ENCODE assay signal across 8 mouse cellular contexts in genomic region chr1:138856101-138856950, GRCm38 (mm10). TPM values are rescaled to one million over a fixed set of nuclear protein-coding genes. Genes with fewer than 3 reads are reported as not detected.
DNase-seq lines count a peak whose midpoint lies in the region; ATAC-seq and TF ChIP-seq lines count a peak whose summit lies in the region.
"Not testable (repeated sequence)": the region's sequence is repeated elsewhere in the genome, so short reads cannot be mapped to it uniquely, and the experiment has no call there.

2310009B15Rik (minus strand) TSS chr1:138856852.

- TF ChIP-seq EP300 in heart, postnatal 0 days (IDR thresholded peaks at IDR 0.05; ENCODE audit: low read depth): not testable (repeated sequence)

- H3K4me3 ChIP-seq in forebrain, embryonic 13.5 days: peak within 1 kb of the TSS; percentile 45
- peak within 1 kb of the TSS; percentile 57 for H3K4me3 ChIP-seq in heart, postnatal 0 days (ENCODE audit: low read depth, low read length)
- peak within 1 kb of the TSS; percentile 60 for H3K4me3 ChIP-seq in liver, embryonic 16.5 days (ENCODE audit: low read depth, low read length)
- peak within 1 kb of the TSS; percentile 45 for H3K4me3 ChIP-seq in neural tube, embryonic 13.5 days

- H3K9me3 ChIP-seq in forebrain, embryonic 13.5 days (replicated peaks); heart, postnatal 0 days (replicated peaks; ENCODE audit: control insufficient read depth, low read length); liver, embryonic 16.5 days (replicated peaks; ENCODE audit: control insufficient read depth, low read length); neural tube, embryonic 13.5 days: not testable (repeated sequence)

- H3K27me3 ChIP-seq in forebrain, embryonic 13.5 days; heart, postnatal 0 days (ENCODE audit: control insufficient read depth, insufficient read depth, low read length); liver, embryonic 16.5 days (ENCODE audit: control insufficient read depth, insufficient read depth, low read depth, low read length); neural tube, embryonic 13.5 days: not testable (repeated sequence)

- peak within 1 kb of the TSS; percentile 39 for H3K4me2 ChIP-seq in forebrain, embryonic 13.5 days
- H3K4me2 ChIP-seq in heart, postnatal 0 days (ENCODE audit: low read depth, low read length): peak within 1 kb of the TSS; percentile 46
- H3K4me2 ChIP-seq in liver, embryonic 16.5 days (ENCODE audit: low read depth, low read length): peak within 1 kb of the TSS; percentile 59
- H3K4me2 ChIP-seq in neural tube, embryonic 13.5 days: peak within 1 kb of the TSS; percentile 38

- ATAC-seq in forebrain, embryonic 13.5 days: peak; percentile 99
- peak; percentile 99 for ATAC-seq in heart, postnatal 0 days (ENCODE audit: insufficient read depth, low read depth)
- peak; percentile 98 for ATAC-seq in liver, embryonic 16.5 days (ENCODE audit: low read depth)
- peak; percentile 99 for ATAC-seq in neural tube, embryonic 13.5 days (ENCODE audit: low read depth)

- not testable (repeated sequence) for H3K36me3 ChIP-seq in forebrain, embryonic 13.5 days (ENCODE audit: poor library complexity, severe bottlenecking); heart, postnatal 0 days (replicated peaks; ENCODE audit: control insufficient read depth, insufficient read depth, low read length); liver, embryonic 16.5 days (ENCODE audit: control insufficient read depth, insufficient read depth); neural tube, embryonic 13.5 days

- not testable (repeated sequence) for TF ChIP-seq CTCF in heart, postnatal 0 days (IDR thresholded peaks at IDR 0.05; ENCODE audit: low read depth)

- H3K4me1 ChIP-seq in forebrain, embryonic 13.5 days; heart, postnatal 0 days (ENCODE audit: control insufficient read depth, insufficient read depth); liver, embryonic 16.5 days (ENCODE audit: control insufficient read depth, low read depth, low read length): not testable (repeated sequence)
- peaks cover 10% of the 10 kb centered on the region for H3K4me1 ChIP-seq in neural tube, embryonic 13.5 days (replicated peaks)

- H3K9ac ChIP-seq in forebrain, embryonic 13.5 days: peak within 1 kb of the TSS; percentile 56; the same call in 1 of the 2 replicates
- peak within 1 kb of the TSS; percentile 50 for H3K9ac ChIP-seq in heart, postnatal 0 days (replicated peaks; ENCODE audit: low read depth, low read length)
- peak within 1 kb of the TSS; percentile 48; the same call in 1 of the 2 replicates for H3K9ac ChIP-seq in liver, embryonic 16.5 days (ENCODE audit: low read depth, low read length)
- peak within 1 kb of the TSS; percentile 63 for H3K9ac ChIP-seq in neural tube, embryonic 13.5 days

- under 1% methylated on average over 40 of the region's 79 CpGs for WGBS in forebrain, embryonic 13.5 days
- under 1% methylated on average over 30 of the region's 79 CpGs for WGBS in heart, postnatal 0 days
- WGBS in liver, embryonic 16.5 days (ENCODE audit: insufficient replicate concordance): 0% methylated on average over 34 of the region's 79 CpGs
- under 1% methylated on average over 48 of the region's 79 CpGs for WGBS in neural tube, embryonic 13.5 days

- DNase-seq in CD8-positive naive resting alpha-beta T cell, adult 2 months (ENCODE audit: low read depth in 2 of 2, low spot score in 2 of 2): peak; percentile 70 to 77
- peak; percentile 54 for DNase-seq in c-Kit-positive CD71-positive TER-119-negative erythroid progenitor cells, embryonic 14.5 days (ENCODE audit: low read depth)
- DNase-seq in heart, postnatal 0 days (ENCODE audit: low spot score): peak; percentile 68
- DNase-seq in kidney, postnatal 4 days: peak; percentile 92 to 95
- DNase-seq in telencephalon, adult 2 months (ENCODE audit: low read depth, low spot score): peak; percentile 40

- H3K27ac ChIP-seq in forebrain, embryonic 13.5 days: peak within 1 kb of the TSS; percentile 77
- H3K27ac ChIP-seq in heart, postnatal 0 days (ENCODE audit: low read depth): peak within 1 kb of the TSS; percentile 92
- H3K27ac ChIP-seq in liver, embryonic 16.5 days (ENCODE audit: low read length): not testable (repeated sequence)
- peak within 1 kb of the TSS; percentile 81 for H3K27ac ChIP-seq in neural tube, embryonic 13.5 days (replicated peaks)

RNA-seq across cellular contexts. Expression of gene 2310009B15Rik, which starts in this region (rescaled TPM):
- 51.7 and 53.0 TPM in 2 replicates for polyA plus RNA-seq in forebrain, embryonic 13.5 days (2015; fragmentation: Nextera tagmentation; extraction: Ambion mirVana)
- total RNA-seq in heart, postnatal 0 days (2014; rRNA removed; ENCODE audit: low replicate concordance): 30.8 and 43.9 TPM in 2 replicates
- polyA plus RNA-seq in heart, postnatal 0 days (2015; fragmentation: Nextera tagmentation; extraction: Ambion mirVana): 42.7 and 48.2 TPM in 2 replicates
- 8.7 and 11.8 TPM in 2 replicates for polyA plus RNA-seq in liver, embryonic 16.5 days (2015; fragmentation: Nextera tagmentation; extraction: Ambion mirVana)
- 30.7 and 31.0 TPM in 2 replicates for polyA plus RNA-seq in neural tube, embryonic 13.5 days (2015; fragmentation: Nextera tagmentation; extraction: Ambion mirVana)

Comparison
In these comparisons a context has a peak if more than half of its experiments do, and no peak if none do; other contexts are left out.
1. DNase-seq: peak in every context shown above with its lines; median percentile 94 in kidney, postnatal 4 days; 74 in CD8-positive naive resting alpha-beta T cell, adult 2 months; 68 in heart, postnatal 0 days; 54 in c-Kit-positive CD71-positive TER-119-negative erythroid progenitor cells, embryonic 14.5 days; 40 in telencephalon, adult 2 months.